Mouse (Mus musculus): ENCODE results near the gene Tnfsf15.

Tnfsf15 gene

GRCm38 (mm10) chr4:63706279-63706971 lies 38.5 kb downstream of the Tnfsf15 start:
- Histone ChIP-seq H3K27me3 (ENCODE audit: insufficient read depth, low read length) (no peaks in the 10 kb centered on the region), H3K36me3 (ENCODE audit: insufficient read depth, low read length) (no peaks in the 10 kb centered on the region), H3K9me3 (ENCODE audit: low read length) (no peaks in the 10 kb centered on the region), H3K4me1 (replicated peaks; ENCODE audit: low read depth, low read length) (no peaks in the 10 kb centered on the region), H3K4me3 (replicated peaks; ENCODE audit: low read length) (no peak overlapping the region)
- TF ChIP-seq NANOG (IDR thresholded peaks at IDR 0.05; ENCODE audit: borderline replicate concordance, low read length), result no peak

- Histone ChIP-seq H3K36me3 (ENCODE audit: insufficient read depth, low read length) (no peaks in the 10 kb centered on the region), H3K4me1 (replicated peaks; ENCODE audit: low read depth, low read length) (no peaks in the 10 kb centered on the region), H3K4me3 (replicated peaks; ENCODE audit: low read length) (no peak overlapping the region), H3K27me3 (ENCODE audit: insufficient read depth, low read length) (no peaks in the 10 kb centered on the region), H3K9me3 (ENCODE audit: low read length) (no peaks in the 10 kb centered on the region)
- TF ChIP-seq POU5F1 (IDR thresholded peaks at IDR 0.05; ENCODE audit: borderline replicate concordance, low read length) (no peak), NANOG (IDR thresholded peaks at IDR 0.05; ENCODE audit: borderline replicate concordance, low read length) (no peak), CTCF (conservative IDR thresholded peaks at IDR 0.05; ENCODE audit: low read length) (no peak)
Observed at GRCm38 (mm10) chr4:63704232-63704631, 40.7 kb downstream of the Tnfsf15 start.

- H3K27me3 ChIP-seq (ENCODE audit: insufficient read depth, low read length), result no peaks in the 10 kb centered on the region
- H3K36me3 ChIP-seq (ENCODE audit: insufficient read depth, low read length), result no peaks in the 10 kb centered on the region
- no peak overlapping the region for H3K4me3 ChIP-seq (replicated peaks; ENCODE audit: low read length)
- H3K9me3 ChIP-seq (ENCODE audit: low read length), result no peaks in the 10 kb centered on the region
- TF ChIP-seq CTCF (conservative IDR thresholded peaks at IDR 0.05; ENCODE audit: low read length) (no peak), POU5F1 (IDR thresholded peaks at IDR 0.05; ENCODE audit: borderline replicate concordance, low read length) (no peak), NANOG (IDR thresholded peaks at IDR 0.05; ENCODE audit: borderline replicate concordance, low read length) (no peak)
- H3K4me1 ChIP-seq (replicated peaks; ENCODE audit: low read depth, low read length), result no peaks in the 10 kb centered on the region
Observed at GRCm38 (mm10) chr4:63703686-63704085, 41.2 kb downstream of the Tnfsf15 start.

- Histone ChIP-seq H3K4me3 (replicated peaks; ENCODE audit: low read length) (no peak overlapping the region), H3K27me3 (ENCODE audit: insufficient read depth, low read length) (no peaks in the 10 kb centered on the region), H3K36me3 (ENCODE audit: insufficient read depth, low read length) (no peaks in the 10 kb centered on the region), H3K9me3 (ENCODE audit: low read length) (no peaks in the 10 kb centered on the region), H3K4me1 (replicated peaks; ENCODE audit: low read depth, low read length) (no peaks in the 10 kb centered on the region)
- no peak for TF ChIP-seq POU5F1 (IDR thresholded peaks at IDR 0.05; ENCODE audit: borderline replicate concordance, low read length)
- TF ChIP-seq NANOG (IDR thresholded peaks at IDR 0.05; ENCODE audit: borderline replicate concordance, low read length), result no peak
- TF ChIP-seq CTCF (conservative IDR thresholded peaks at IDR 0.05; ENCODE audit: low read length), result no peak
Observed at GRCm38 (mm10) chr4:63702006-63702704, 42.8 kb downstream of the Tnfsf15 start.

DNA sequence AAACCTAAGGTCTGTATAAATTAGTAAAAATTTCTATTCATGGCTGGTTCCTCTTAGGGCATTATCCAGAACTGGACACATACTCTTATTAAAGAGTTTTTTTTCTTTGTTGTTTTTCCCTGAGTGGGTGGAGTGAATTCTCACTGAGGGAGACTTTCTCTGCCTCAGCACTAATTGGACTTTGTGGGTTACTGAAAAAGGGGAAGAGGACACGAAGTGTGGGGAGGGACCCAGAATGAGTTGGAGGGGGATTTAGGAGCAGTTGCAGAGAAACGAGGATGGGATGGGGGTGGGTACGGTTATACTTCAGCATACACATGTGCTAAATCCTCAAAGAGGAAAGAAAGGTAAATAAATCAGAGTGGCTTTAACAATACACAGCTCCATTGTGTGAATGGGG lies 45.2 kb downstream of the Tnfsf15 start:
- Histone ChIP-seq H3K4me3 (replicated peaks; ENCODE audit: low read length) (no peak overlapping the region), H3K27me3 (ENCODE audit: insufficient read depth, low read length) (no peaks in the 10 kb centered on the region), H3K9me3 (ENCODE audit: low read length) (no peaks in the 10 kb centered on the region; the same call in 1 of the 2 replicates), H3K4me1 (replicated peaks; ENCODE audit: low read depth, low read length) (no peaks in the 10 kb centered on the region), H3K36me3 (ENCODE audit: insufficient read depth, low read length) (no peaks in the 10 kb centered on the region)
- TF ChIP-seq POU5F1 (IDR thresholded peaks at IDR 0.05; ENCODE audit: borderline replicate concordance, low read length) (no peak), NANOG (IDR thresholded peaks at IDR 0.05; ENCODE audit: borderline replicate concordance, low read length) (no peak), CTCF (conservative IDR thresholded peaks at IDR 0.05; ENCODE audit: low read length) (no peak)

GRCm38 (mm10) chr4:63696921-63697320 lies 48.0 kb downstream of the Tnfsf15 start:
- Histone ChIP-seq H3K4me3 (replicated peaks; ENCODE audit: low read length) (no peak overlapping the region), H3K36me3 (ENCODE audit: insufficient read depth, low read length) (no peaks in the 10 kb centered on the region), H3K9me3 (ENCODE audit: low read length) (no peaks in the 10 kb centered on the region; the same call in 1 of the 2 replicates), H3K27me3 (ENCODE audit: insufficient read depth, low read length) (no peaks in the 10 kb centered on the region), H3K4me1 (replicated peaks; ENCODE audit: low read depth, low read length) (no peaks in the 10 kb centered on the region)
- no peak for TF ChIP-seq CTCF (conservative IDR thresholded peaks at IDR 0.05; ENCODE audit: low read length)

- Histone ChIP-seq H3K9me3 (ENCODE audit: low read length) (no peaks in the 10 kb centered on the region; the same call in 1 of the 2 replicates), H3K4me1 (replicated peaks; ENCODE audit: low read depth, low read length) (no peaks in the 10 kb centered on the region), H3K36me3 (ENCODE audit: insufficient read depth, low read length) (no peaks in the 10 kb centered on the region), H3K27me3 (ENCODE audit: insufficient read depth, low read length) (no peaks in the 10 kb centered on the region), H3K4me3 (replicated peaks; ENCODE audit: low read length) (no peak overlapping the region)
- no peak for TF ChIP-seq NANOG (IDR thresholded peaks at IDR 0.05; ENCODE audit: borderline replicate concordance, low read length)
- TF ChIP-seq POU5F1 (IDR thresholded peaks at IDR 0.05; ENCODE audit: borderline replicate concordance, low read length), result no peak
- no peak for TF ChIP-seq CTCF (conservative IDR thresholded peaks at IDR 0.05; ENCODE audit: low read length)
Observed at GRCm38 (mm10) chr4:63692351-63692750, 52.6 kb downstream of the Tnfsf15 start.

DNA sequence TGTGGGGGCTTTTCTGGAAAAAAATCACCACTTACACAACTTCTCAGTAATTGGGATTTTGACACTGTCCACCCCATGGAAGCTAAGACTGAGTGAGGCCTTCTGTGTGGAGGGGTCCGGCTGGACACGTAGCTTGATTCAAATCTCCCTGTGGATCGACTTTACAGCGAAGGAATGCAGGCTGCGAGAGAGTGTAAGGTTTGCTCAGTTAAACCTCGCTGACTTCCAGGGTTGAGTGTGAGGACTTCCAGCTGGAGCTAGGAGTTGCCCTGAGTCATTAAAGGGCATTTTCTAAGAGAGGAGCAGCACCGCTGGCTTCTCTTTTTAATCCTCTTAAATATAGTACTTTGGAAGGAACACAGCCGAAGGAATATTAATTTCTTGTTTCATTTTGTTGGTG lies 57.5 kb downstream of the Tnfsf15 start:
- no peaks in the 10 kb centered on the region for H3K4me1 ChIP-seq (replicated peaks; ENCODE audit: low read depth, low read length)
- H3K9me3 ChIP-seq (ENCODE audit: low read length), result no peaks in the 10 kb centered on the region
- TF ChIP-seq CTCF (conservative IDR thresholded peaks at IDR 0.05; ENCODE audit: low read length) (no peak), NANOG (IDR thresholded peaks at IDR 0.05; ENCODE audit: borderline replicate concordance, low read length) (no peak), POU5F1 (IDR thresholded peaks at IDR 0.05; ENCODE audit: borderline replicate concordance, low read length) (no peak)
- H3K36me3 ChIP-seq (ENCODE audit: insufficient read depth, low read length), result no peaks in the 10 kb centered on the region
- H3K4me3 ChIP-seq (replicated peaks; ENCODE audit: low read length), result no peak overlapping the region
- H3K27me3 ChIP-seq (ENCODE audit: insufficient read depth, low read length), result no peaks in the 10 kb centered on the region

GRCm38 (mm10) chr4:63686157-63686556 lies 58.8 kb downstream of the Tnfsf15 start:
- no peaks in the 10 kb centered on the region for H3K27me3 ChIP-seq (ENCODE audit: insufficient read depth, low read length)
- no peak overlapping the region for H3K4me3 ChIP-seq (replicated peaks; ENCODE audit: low read length)
- no peaks in the 10 kb centered on the region for H3K4me1 ChIP-seq (replicated peaks; ENCODE audit: low read depth, low read length)
- no peaks in the 10 kb centered on the region for H3K36me3 ChIP-seq (ENCODE audit: insufficient read depth, low read length)
- H3K9me3 ChIP-seq (ENCODE audit: low read length), result no peaks in the 10 kb centered on the region
- TF ChIP-seq NANOG (IDR thresholded peaks at IDR 0.05; ENCODE audit: borderline replicate concordance, low read length), result no peak
- TF ChIP-seq CTCF (conservative IDR thresholded peaks at IDR 0.05; ENCODE audit: low read length), result peak; percentile 20; the same call in 1 of the 2 replicates
- no peak for TF ChIP-seq POU5F1 (IDR thresholded peaks at IDR 0.05; ENCODE audit: borderline replicate concordance, low read length)
